Mouse (Mus musculus) myocyte (in vitro differentiated cells): ENCODE data around the gene Tnnc2. TPM values are rescaled to one million over a fixed set of nuclear protein-coding genes. Genes with fewer than 3 reads are reported as not detected.
A peak's percentile ranks its signal among the peaks of the same experiment; 100 is the strongest.

ENCODE experiments used
- H3K27me3 ChIP-seq: one replicate; pipeline ENCODE4 v1.6.1; 2011; ENCODE audit not compliant: control insufficient read depth, insufficient read depth, insufficient read length
- H3K36me3 ChIP-seq: one replicate; pipeline ENCODE4 v1.6.1; 2011; ENCODE audit not compliant: control insufficient read depth, insufficient read depth
- H3K4me2 ChIP-seq: one replicate; pipeline ENCODE4 v1.6.1; 2011; ENCODE audit warnings: low read depth, control low read depth
- H3K4me3 ChIP-seq: one replicate; pipeline ENCODE4 v1.5.1; 2011; ENCODE audit warnings: mild to moderate bottlenecking, control low read depth, moderate library complexity
- H3K79me2 ChIP-seq: one replicate; pipeline ENCODE4 v1.6.1; 2011; ENCODE audit not compliant: control insufficient read depth, insufficient read depth
- H3ac ChIP-seq: one replicate; pipeline ENCODE4 v1.6.1; 2011; ENCODE audit not compliant: control insufficient read depth, insufficient read length
- CEBPB ChIP-seq: IDR thresholded peaks from 2 replicates; pipeline ENCODE4 v1.6.1; 2011; ENCODE audit warnings: mild to moderate bottlenecking, moderate library complexity; ENCODE audit not compliant: poor library complexity, insufficient read depth, severe bottlenecking
- E2F4 ChIP-seq: IDR thresholded peaks from one replicate; pipeline ENCODE4 v1.6.1; 2011; ENCODE audit warnings: mild to moderate bottlenecking, control low read depth, moderate library complexity; ENCODE audit not compliant: insufficient read depth
- MAX ChIP-seq: IDR thresholded peaks from one replicate; pipeline ENCODE4 v1.6.1; 2011; ENCODE audit warnings: low read depth, mild to moderate bottlenecking, control low read depth
- MYOD1 ChIP-seq, 3 experiments: IDR thresholded peaks; one replicate each; pipeline ENCODE4 v1.6.1; 2011; ENCODE audit warnings: control low read depth in 2 of 3, low read depth in 2 of 3, mild to moderate bottlenecking in 2 of 3, moderate library complexity in 1 of 3; ENCODE audit not compliant: insufficient read length in 2 of 3, control insufficient read depth in 1 of 3
- MYOG ChIP-seq, 3 experiments: IDR thresholded peaks; one replicate each; pipeline ENCODE4 v1.6.1; 2011; ENCODE audit warnings: control low read depth in 2 of 3, low read depth in 2 of 3, mild to moderate bottlenecking in 2 of 3; ENCODE audit not compliant: insufficient read length in 2 of 3, control insufficient read depth in 1 of 3, insufficient read depth in 1 of 3
- POLR2A ChIP-seq: IDR thresholded peaks from one replicate; pipeline ENCODE4 v1.6.1; 2011; ENCODE audit warnings: low read depth, mild to moderate bottlenecking, control low read depth, moderate library complexity; ENCODE audit not compliant: insufficient read length
- POLR2AphosphoS2 ChIP-seq: IDR thresholded peaks from one replicate; pipeline ENCODE4 v1.6.1; 2011; ENCODE audit warnings: low read depth, control low read depth; ENCODE audit not compliant: insufficient read length
- REST ChIP-seq: IDR thresholded peaks from one replicate; pipeline ENCODE4 v1.6.1; 2011; ENCODE audit warnings: mild to moderate bottlenecking, control low read depth, moderate library complexity; ENCODE audit not compliant: insufficient read depth, insufficient read length
- SRF ChIP-seq: IDR thresholded peaks from one replicate; pipeline ENCODE4 v1.6.1; 2011; ENCODE audit warnings: low read depth; ENCODE audit not compliant: control insufficient read depth, insufficient read length
- TCF12 ChIP-seq: IDR thresholded peaks from one replicate; pipeline ENCODE4 v1.6.1; 2011; ENCODE audit warnings: mild to moderate bottlenecking, control low read depth; ENCODE audit not compliant: poor library complexity, insufficient read depth, severe bottlenecking
- TCF3 ChIP-seq: IDR thresholded peaks from one replicate; pipeline ENCODE4 v1.6.1; 2011; ENCODE audit warnings: low read depth, control low read depth; ENCODE audit not compliant: insufficient read length
- USF1 ChIP-seq: IDR thresholded peaks from one replicate; pipeline ENCODE4 v1.6.1; 2011; ENCODE audit warnings: low read depth, mild to moderate bottlenecking, control low read depth, moderate library complexity
- polyA plus RNA-seq: library from polyadenylated mRNA; unstranded; fragments of >200 nt; fragmentation: generic; extraction: Trizol; gene quantifications from one replicate; pipeline ENCODE4 v1.2.1, GENCODE M21; 2012; ENCODE audit warnings: missing spikeins

The Tnnc2 gene
- polyA plus RNA-seq, 1 experiment: 3,985 TPM

DNA sequence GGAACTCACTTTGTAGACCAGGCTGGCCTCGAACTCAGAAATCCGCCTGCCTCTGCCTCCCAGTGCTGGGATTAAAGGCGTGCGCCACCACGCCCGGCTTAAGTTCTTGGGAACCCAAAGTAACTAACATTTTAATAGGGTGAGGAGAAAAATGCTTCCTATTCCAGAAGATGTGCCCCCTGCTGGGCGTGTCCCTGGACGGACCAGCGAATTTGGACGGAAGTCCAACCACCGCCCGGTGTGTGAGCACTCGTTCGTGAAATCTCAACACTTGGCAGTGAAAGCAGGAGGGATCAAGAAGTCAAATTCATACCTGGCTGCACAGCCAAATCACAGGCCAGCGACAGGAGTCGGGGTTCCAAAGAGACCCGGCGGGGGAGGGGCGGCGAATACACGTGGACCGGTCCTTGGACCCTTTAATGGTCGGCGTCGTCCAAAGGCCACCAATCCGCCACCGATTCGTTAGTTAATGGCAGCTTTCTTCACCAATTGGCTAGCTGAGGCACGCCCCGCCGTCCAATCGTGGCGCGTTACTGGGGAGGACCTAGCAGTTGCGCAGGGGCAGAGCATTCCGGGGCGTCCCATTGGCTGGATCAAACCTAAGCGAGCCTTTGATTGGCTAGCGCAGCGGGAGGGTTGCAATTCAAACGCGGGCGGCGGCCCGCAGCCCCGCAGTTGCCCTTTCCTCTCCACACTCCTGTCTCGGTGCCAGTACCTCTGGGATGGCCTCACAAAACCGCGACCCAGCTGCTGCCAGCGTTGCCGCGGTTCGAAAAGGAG, 10.3 kb downstream of the Tnnc2 start, which contains the start of gene Ube2c:
Gene Ube2c, plus strand, starts transcription at position 641 of the 780 bp plus-strand sequence.
- TF ChIP-seq CEBPB: no peak
- TF ChIP-seq E2F4: peak; percentile 97
- peak; percentile 35 for TF ChIP-seq SRF
- no peak for TF ChIP-seq USF1
- no peak for TF ChIP-seq TCF3
- peak; percentile 92 for TF ChIP-seq POLR2AphosphoS2
- TF ChIP-seq MYOG (IDR thresholded peaks at IDR 0.05; ENCODE audit: control insufficient read depth in 1 of 3, insufficient read depth in 1 of 3, insufficient read length in 2 of 3, low read depth in 2 of 3): peak in 1 of 3 experiments; percentile 48
- peak; percentile 59 for TF ChIP-seq POLR2A
- peak in 1 of 3 experiments; percentile 17 for TF ChIP-seq MYOD1 (IDR thresholded peaks at IDR 0.05; ENCODE audit: control insufficient read depth in 1 of 3, insufficient read length in 2 of 3, low read depth in 2 of 3)
- no peak for TF ChIP-seq TCF12
- TF ChIP-seq REST: no peak
- TF ChIP-seq MAX: no peak
- Histone ChIP-seq H3K36me3 (peaks cover 18% of the 10 kb centered on the region), H3K4me2 (peak within 1 kb of the TSS; percentile 79), H3K79me2 (peaks cover 13% of the 10 kb centered on the region), H3K27me3 (no peaks in the 10 kb centered on the region), H3K4me3 (peak within 1 kb of the TSS; percentile 80), H3ac (peak within 1 kb of the TSS; percentile 1)

GRCm38 (mm10) chr2:164767812-164768540, 11.8 kb downstream of the Tnnc2 start:
- no peaks in the 10 kb centered on the region for H3K27me3 ChIP-seq
- no peak overlapping the region for H3K4me2 ChIP-seq
- H3K36me3 ChIP-seq: peaks cover 16% of the 10 kb centered on the region
- H3K4me3 ChIP-seq: no peak overlapping the region
- no peak overlapping the region for H3ac ChIP-seq
- TF ChIP-seq TCF3 (no peak), USF1 (no peak)
- peaks cover 13% of the 10 kb centered on the region for H3K79me2 ChIP-seq

DNA sequence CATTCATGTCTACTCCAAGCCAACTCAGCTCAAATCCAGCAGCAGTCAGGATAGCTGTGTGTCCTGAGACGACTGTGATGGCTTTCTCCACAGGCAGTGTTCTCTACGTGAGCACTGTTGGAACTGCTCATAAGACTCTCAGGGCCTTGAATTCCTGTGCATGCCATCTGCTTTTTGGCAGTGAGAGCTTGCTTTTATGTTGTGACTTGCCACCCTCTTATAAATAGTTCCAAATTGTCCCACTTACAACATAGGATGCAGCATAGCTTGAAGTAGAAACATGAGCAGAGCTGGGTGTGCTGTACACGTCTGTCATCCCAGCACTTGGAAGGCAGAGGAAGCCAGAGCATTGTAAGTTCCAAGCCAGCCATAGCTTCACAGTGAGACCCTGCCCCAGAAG, 13.9 kb downstream of the Tnnc2 start:
- Histone ChIP-seq H3K27me3 (no peaks in the 10 kb centered on the region), H3K36me3 (peaks cover 31% of the 10 kb centered on the region), H3ac (no peak overlapping the region), H3K4me2 (no peak overlapping the region), H3K4me3 (no peak overlapping the region), H3K79me2 (peaks cover 11% of the 10 kb centered on the region)
- TF ChIP-seq CEBPB: no peak
- TF ChIP-seq E2F4: no peak
- TF ChIP-seq POLR2AphosphoS2: no peak
- no peak for TF ChIP-seq TCF3
- TF ChIP-seq USF1: no peak
- no peak for TF ChIP-seq MYOG (IDR thresholded peaks at IDR 0.05; ENCODE audit: control insufficient read depth in 1 of 3, insufficient read depth in 1 of 3, insufficient read length in 2 of 3, low read depth in 2 of 3)
- no peak for TF ChIP-seq MAX
- no peak for TF ChIP-seq POLR2A
- no peak for TF ChIP-seq REST
- no peak for TF ChIP-seq MYOD1 (IDR thresholded peaks at IDR 0.05; ENCODE audit: control insufficient read depth in 1 of 3, insufficient read length in 2 of 3, low read depth in 2 of 3)
- no peak for TF ChIP-seq SRF
- no peak for TF ChIP-seq TCF12

DNA sequence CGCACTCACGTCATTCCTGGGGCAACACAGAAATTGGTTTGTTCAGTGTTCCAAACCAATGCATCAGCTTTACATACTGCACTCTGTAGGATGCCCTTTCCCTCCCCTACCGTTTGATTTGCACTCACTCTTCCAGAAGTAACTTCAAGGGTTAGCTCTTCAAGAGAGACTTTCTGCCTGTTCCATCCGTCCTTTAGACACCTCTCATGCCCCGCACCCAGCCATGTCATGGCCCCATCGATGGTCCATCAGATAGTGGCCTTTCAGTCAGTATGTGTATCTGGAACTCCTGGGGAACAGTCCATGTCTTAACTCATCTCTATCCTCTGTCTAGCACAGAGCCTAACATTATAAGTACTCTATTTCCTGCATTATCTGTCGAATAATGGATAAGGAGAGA, 17.2 kb downstream of the Tnnc2 start:
- peaks cover 50% of the 10 kb centered on the region for H3K36me3 ChIP-seq
- H3K27me3 ChIP-seq: no peaks in the 10 kb centered on the region
- no peak overlapping the region for H3K4me3 ChIP-seq
- TF ChIP-seq POLR2AphosphoS2 (no peak), SRF (no peak), MAX (no peak), TCF12 (no peak)
- H3K4me2 ChIP-seq: no peak overlapping the region
- H3ac ChIP-seq: no peak overlapping the region
- H3K79me2 ChIP-seq: no peaks in the 10 kb centered on the region

DNA sequence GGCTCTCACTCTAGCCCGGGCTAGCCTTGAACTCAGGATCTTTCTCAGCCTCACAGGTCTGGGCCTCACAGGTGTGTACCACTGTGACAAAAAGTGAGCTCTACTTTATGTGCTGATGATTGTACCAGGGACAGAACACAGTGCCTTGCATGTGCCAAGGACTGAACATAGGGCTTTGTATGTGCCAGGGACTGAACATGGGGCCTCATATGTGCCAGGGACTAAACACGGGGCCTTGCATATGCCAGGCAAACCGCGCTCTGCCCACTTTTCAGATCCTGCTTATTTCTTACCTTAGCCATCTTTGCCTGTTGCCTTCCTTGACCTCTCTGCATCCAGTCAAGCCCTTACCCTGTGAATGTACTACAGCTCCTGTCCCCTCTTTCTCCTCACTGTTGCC, 17.8 kb downstream of the Tnnc2 start:
- TF ChIP-seq MYOG (IDR thresholded peaks at IDR 0.05; ENCODE audit: control insufficient read depth in 1 of 3, insufficient read depth in 1 of 3, insufficient read length in 2 of 3, low read depth in 2 of 3) (no peak), REST (no peak)
- Histone ChIP-seq H3K36me3 (peaks cover 55% of the 10 kb centered on the region), H3K4me2 (no peak overlapping the region), H3K4me3 (no peak overlapping the region), H3K27me3 (no peaks in the 10 kb centered on the region), H3K79me2 (no peaks in the 10 kb centered on the region), H3ac (no peak overlapping the region)
